Mouse (Mus musculus) forebrain, embryonic 10.5 days (tissue): ENCODE measurements around the gene Nt5dc3. TPM values are rescaled to one million over a fixed set of nuclear protein-coding genes. Genes with fewer than 3 reads are reported as not detected.

Experiments
- DNase-seq: peaks from one replicate; pipeline ENCODE4 v3.0.0-alpha.2; 2017; ENCODE audit warnings: low spot score; ENCODE audit errors: extremely low spot score
- H3K27ac ChIP-seq: fragments of 300-500 bp; sonication (generic); 2 replicates; pipeline ENCODE4 v1.5.1; 2016; ENCODE audit warnings: mild to moderate bottlenecking
- H3K27me3 ChIP-seq: fragments of 300-500 bp; sonication (generic); 2 replicates; pipeline ENCODE4 v1.6.1; 2016; ENCODE audit warnings: mild to moderate bottlenecking; ENCODE audit not compliant: poor library complexity, severe bottlenecking
- H3K36me3 ChIP-seq: fragments of 300-500 bp; sonication (generic); replicated peaks from 2 replicates; pipeline ENCODE4 v1.6.1; 2016; ENCODE audit warnings: mild to moderate bottlenecking, moderate library complexity
- H3K4me1 ChIP-seq: fragments of 300-500 bp; sonication (generic); 2 replicates; pipeline ENCODE4 v1.6.1; 2016
- H3K4me3 ChIP-seq: fragments of 300-500 bp; sonication (generic); 2 replicates; pipeline ENCODE4 v1.5.1; 2016; ENCODE audit warnings: mild to moderate bottlenecking, moderate library complexity
- H3K9me3 ChIP-seq: fragments of 300-500 bp; sonication (generic); 2 replicates; pipeline ENCODE4 v1.6.1; 2016; ENCODE audit warnings: mild to moderate bottlenecking, moderate library complexity
- WGBS: fragments of 180-500 bp; shearing (Covaris S2); methylation state at CpG from one replicate; pipeline ENCODE4 v1.1.7; 2016; 5-methylcytosine and 5-hydroxymethylcytosine counted together
- polyA plus RNA-seq: library from polyadenylated mRNA; unstranded; fragments of >200 nt; fragmentation: Nextera tagmentation; extraction: Ambion mirVana; gene quantifications from 2 replicates; pipeline ENCODE4 v1.2.1, GENCODE M21; 2016

The Nt5dc3 gene
- polyA plus RNA-seq, 1 experiment from 2014 or later: 1.0 TPM

DNA sequence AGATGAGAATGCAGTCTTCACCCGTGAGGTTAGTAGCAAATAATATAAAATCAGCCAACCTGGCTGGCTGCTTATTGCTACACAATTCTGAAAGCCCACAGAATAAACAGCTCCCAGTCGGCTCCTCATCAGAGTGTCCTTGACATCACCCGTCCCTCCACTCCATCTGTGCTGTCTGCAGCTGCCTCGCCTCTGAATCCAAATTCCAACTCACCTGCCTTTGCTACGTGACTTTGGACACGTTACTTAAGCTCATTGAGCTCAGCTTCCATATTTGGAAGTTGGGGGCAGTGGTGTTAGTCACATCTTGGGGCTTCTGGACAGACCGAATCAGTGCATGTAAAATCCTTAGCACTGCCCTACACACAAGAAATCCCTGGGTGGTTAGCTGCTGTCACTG is 93.3 kb downstream of the Nt5dc3 start:
- no peaks in the 10 kb centered on the region for H3K27me3 ChIP-seq
- no peak overlapping the region for H3K27ac ChIP-seq
- no peaks in the 10 kb centered on the region for H3K9me3 ChIP-seq
- no peak overlapping the region for H3K4me3 ChIP-seq
- 87% methylated on average over 7 of the region's 7 CpGs for WGBS
- DNase-seq: no peak
- H3K4me1 ChIP-seq: no peaks in the 10 kb centered on the region
- no peaks in the 10 kb centered on the region for H3K36me3 ChIP-seq

DNA sequence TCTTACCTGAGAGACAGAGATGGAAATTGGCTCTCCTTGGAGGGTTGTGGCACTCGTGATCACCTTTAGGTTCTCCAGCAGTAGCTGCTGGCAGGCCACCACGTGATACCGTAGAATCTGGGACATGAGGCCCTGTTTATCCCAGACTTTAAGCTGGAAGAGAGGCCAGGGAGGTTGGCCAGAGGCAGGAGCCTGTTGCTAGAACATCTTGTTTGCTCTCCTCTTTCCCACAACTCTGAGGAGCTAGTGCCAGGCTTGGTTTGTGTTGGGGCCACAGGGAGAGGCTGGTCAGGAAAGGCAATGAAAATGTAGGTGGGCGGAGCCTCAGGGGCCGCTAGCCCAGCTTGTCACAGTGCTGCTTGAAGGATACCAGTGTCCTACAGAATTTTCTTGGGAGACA is 93.8 kb downstream of the Nt5dc3 start:
- WGBS: 77% methylated on average over 5 of the region's 5 CpGs
- Histone ChIP-seq H3K4me1 (no peaks in the 10 kb centered on the region), H3K4me3 (no peak overlapping the region), H3K36me3 (no peaks in the 10 kb centered on the region), H3K27ac (no peak overlapping the region), H3K9me3 (no peaks in the 10 kb centered on the region), H3K27me3 (no peaks in the 10 kb centered on the region)
- no peak for DNase-seq

DNA sequence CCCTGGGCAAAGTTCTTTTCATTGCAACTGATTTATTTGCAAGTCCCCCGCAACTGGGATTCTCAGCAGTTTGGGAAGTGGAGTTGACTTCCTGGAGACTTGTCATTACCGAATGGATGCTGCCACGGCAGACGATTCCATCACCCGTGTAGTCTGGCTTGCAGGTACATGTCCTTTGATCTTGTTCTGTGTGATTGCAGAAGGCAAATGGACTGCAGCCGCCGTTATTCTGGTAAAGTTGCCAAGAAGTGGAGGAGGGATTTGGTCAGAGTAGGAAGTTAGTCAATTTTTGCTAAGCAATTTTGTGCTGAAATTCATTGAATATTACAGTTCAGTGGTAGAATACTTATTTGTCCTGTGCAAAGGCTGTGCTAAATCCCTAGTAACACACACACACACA is 99.9 kb downstream of the Nt5dc3 start:
- H3K27me3 ChIP-seq: no peaks in the 10 kb centered on the region
- no peak overlapping the region for H3K27ac ChIP-seq
- DNase-seq: no peak
- WGBS: 92% methylated on average over 7 of the region's 7 CpGs
- no peak overlapping the region for H3K4me3 ChIP-seq
- H3K9me3 ChIP-seq: no peaks in the 10 kb centered on the region
- H3K4me1 ChIP-seq: peaks cover 5% of the 10 kb centered on the region
- no peaks in the 10 kb centered on the region for H3K36me3 ChIP-seq

DNA sequence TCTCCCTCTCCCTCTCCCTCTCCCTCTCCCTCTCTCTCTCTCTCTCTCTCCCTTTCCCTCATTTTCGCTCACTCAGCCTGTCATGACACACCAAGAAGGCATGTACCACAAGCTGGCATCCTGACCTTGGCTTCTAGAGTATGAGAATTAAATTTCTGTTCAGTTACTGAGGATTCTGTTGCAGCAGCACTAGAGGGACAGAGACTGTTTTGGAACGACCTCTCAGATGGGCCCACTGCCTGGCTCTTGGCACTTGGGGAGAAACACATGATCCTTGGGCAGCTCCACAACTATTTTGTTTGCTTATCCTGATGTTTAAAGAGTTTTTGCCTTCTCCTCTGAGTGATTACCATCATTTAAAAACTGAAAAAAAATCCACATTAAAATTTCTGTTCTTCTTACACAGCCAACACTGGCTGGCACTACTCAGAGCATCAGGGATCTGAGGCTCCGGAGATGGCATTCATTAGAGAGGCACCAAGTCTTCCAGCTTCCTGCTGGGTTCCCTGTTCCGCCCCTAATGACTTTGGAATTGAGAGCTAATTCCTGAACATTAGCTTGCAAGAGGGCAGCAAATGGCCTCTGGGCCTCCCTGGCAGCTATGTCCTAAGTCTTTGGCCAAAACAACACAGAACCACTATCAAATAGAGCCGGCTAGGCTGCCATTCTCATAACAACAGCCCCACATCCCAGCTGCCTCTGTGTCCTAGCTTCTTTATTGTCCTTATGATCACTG is 101.4 kb downstream of the Nt5dc3 start:
- WGBS: 65% methylated on average over 5 of the region's 5 CpGs
- Histone ChIP-seq H3K27ac (no peak overlapping the region), H3K9me3 (no peaks in the 10 kb centered on the region), H3K36me3 (no peaks in the 10 kb centered on the region), H3K4me3 (no peak overlapping the region), H3K4me1 (peaks cover 5% of the 10 kb centered on the region), H3K27me3 (no peaks in the 10 kb centered on the region)
- no peak for DNase-seq

DNA sequence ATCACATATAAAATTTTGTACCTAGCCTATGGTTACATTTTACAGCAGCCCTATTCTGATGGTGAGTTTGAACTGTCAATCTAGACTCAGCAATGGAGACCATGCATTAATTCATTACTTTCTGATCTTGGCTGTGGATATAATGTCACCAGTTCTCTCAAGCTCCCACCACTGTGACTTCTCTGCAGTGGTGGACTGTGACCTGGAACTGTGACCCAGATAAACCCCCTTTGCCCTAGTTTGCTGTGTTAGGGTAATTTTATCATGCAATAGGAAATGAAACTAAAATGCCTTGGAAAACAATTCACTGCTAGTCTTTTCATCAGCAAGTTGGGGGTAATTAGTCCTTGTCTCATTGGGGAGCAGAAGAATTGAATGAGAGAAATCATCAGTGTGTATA is 102.6 kb downstream of the Nt5dc3 start:
- Histone ChIP-seq H3K27ac (no peak overlapping the region), H3K27me3 (no peaks in the 10 kb centered on the region), H3K4me3 (no peak overlapping the region), H3K36me3 (no peaks in the 10 kb centered on the region), H3K4me1 (peaks cover 5% of the 10 kb centered on the region), H3K9me3 (no peaks in the 10 kb centered on the region)
- no peak for DNase-seq

DNA sequence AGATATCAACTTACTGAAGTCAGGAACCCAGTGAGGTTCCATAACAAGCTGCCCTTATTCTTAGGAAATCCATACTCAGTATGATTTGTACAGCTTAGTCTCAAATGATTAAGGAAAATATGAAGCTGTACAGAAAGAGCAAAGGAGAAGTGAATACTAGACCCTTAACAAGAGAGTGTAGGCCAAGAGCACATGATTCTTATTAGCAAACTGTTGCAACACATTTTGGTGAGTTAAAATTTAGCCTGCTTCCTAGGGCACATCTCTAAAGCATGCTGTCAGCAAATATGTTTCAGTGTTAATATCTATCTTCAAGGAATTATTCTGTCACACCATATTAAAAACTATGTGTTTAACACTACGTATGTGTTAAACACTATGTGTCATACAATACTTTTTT is 107.6 kb downstream of the Nt5dc3 start:
- no peak overlapping the region for H3K27ac ChIP-seq
- DNase-seq: no peak
- no peaks in the 10 kb centered on the region for H3K36me3 ChIP-seq
- no peaks in the 10 kb centered on the region for H3K9me3 ChIP-seq
- WGBS: 95% methylated on average over 1 of the region's 1 CpGs
- H3K27me3 ChIP-seq: no peaks in the 10 kb centered on the region
- H3K4me3 ChIP-seq: no peak overlapping the region
- H3K4me1 ChIP-seq: no peaks in the 10 kb centered on the region

Other genes with a start within 250 kb of the Nt5dc3 start
- gene Hsp90b1, start 73.5 kb upstream of the Nt5dc3 start, polyA plus RNA-seq: 572 and 613 TPM in 2 replicates
- 2.6 and 3.2 TPM in 2 replicates for gene Ttc41, start 73.2 kb upstream of the Nt5dc3 start, polyA plus RNA-seq
- not detected in 2 replicates for gene Gm49358, start 15.0 kb upstream of the Nt5dc3 start, polyA plus RNA-seq
- 0.02 and 0.06 TPM in 2 replicates for gene Stab2, start 229.0 kb downstream of the Nt5dc3 start, polyA plus RNA-seq